Mouse (Mus musculus) 3134 (cell line): Measurements from ENCODE around the gene Birc3.

ENCODE experiments used
- DNase-seq: peaks from one replicate; pipeline ENCODE4 v3.0.0-alpha.2; 2011; ENCODE audit warnings: low spot score; ENCODE audit not compliant: insufficient read length; ENCODE audit errors: extremely low read depth

The Birc3 gene

GRCm38 (mm10) chr9:7828706-7829105, 44.3 kb downstream of the Birc3 start:
- DNase-seq, result no peak

- DNase-seq, result no peak
Measured at GRCm38 (mm10) chr9:7824916-7825315, 48.1 kb downstream of the Birc3 start.

GRCm38 (mm10) chr9:7822758-7823157, 50.2 kb downstream of the Birc3 start:
- no peak for DNase-seq

- DNase-seq, result no peak
Measured at GRCm38 (mm10) chr9:7805101-7805506, 67.9 kb downstream of the Birc3 start.
